Mouse (Mus musculus): ENCODE results near the gene Arhgap24. TPM values are rescaled to one million over a fixed set of nuclear protein-coding genes. Genes with fewer than 3 reads are reported as not detected.
A peak's percentile ranks its signal among the peaks of the same experiment; 100 is the strongest.

The Arhgap24 gene
- polyA plus RNA-seq, 1 experiment from 2014 or later, result 10.0 TPM

DNA sequence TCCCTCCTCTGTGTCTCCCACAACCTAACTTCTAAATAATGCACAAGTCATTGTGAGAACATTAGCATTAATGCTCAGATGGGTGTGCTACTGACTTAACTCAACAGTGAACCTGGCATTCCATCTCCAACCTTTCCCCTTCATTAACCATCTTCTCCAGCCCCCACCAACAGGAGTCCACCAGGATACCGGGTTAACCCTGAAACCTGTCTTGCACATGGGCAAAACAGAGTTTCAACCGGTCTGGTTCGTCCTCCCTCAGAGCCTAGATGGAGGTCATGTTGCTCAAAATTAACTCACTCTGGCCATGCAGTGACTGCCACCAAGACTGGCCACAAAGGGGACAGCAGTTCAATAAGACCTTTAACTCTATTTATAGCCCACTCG is 285.9 kb downstream of the Arhgap24 start:
- Histone ChIP-seq H3K4me1 (replicated peaks) (peaks cover 21% of the 10 kb centered on the region), H3K9ac (no peak overlapping the region), H3K4me2 (no peak overlapping the region), H3K27ac (ENCODE audit: poor library complexity, severe bottlenecking) (0 out of 2 replicates have a peak overlapping the region, but pooled peaks have one; percentile 31), H3K4me3 (no peak overlapping the region), H3K9me3 (replicated peaks) (no peaks in the 10 kb centered on the region), H3K36me3 (no peaks in the 10 kb centered on the region), H3K27me3 (replicated peaks) (no peaks in the 10 kb centered on the region)
- no peak for ATAC-seq (ENCODE audit: insufficient number of reproducible peaks, low FRiP score)
- 67% methylated on average over 4 of the region's 4 CpGs for WGBS

DNA sequence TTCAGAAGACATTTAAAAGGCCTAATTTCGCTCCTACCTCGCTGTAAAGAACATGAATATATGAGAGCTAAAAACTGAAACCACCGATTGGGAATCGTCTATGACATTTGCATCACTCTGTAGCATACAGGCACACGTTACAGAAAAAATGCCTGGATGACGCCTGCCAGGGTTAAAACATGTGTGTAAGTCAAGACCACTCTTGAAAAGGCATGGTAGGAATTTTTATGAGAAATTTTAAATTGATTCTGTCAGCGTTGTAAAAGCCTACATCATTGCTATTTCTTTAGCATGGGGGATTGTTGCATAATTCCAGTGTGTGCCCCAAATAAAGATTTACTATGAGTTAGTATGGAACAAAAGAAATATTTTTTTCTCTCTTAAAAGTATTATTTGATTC is 286.6 kb downstream of the Arhgap24 start:
- Histone ChIP-seq H3K4me3 (no peak overlapping the region), H3K9ac (no peak overlapping the region), H3K27ac (ENCODE audit: poor library complexity, severe bottlenecking) (0 out of 2 replicates have a peak overlapping the region, but pooled peaks have one; percentile 31), H3K4me1 (replicated peaks) (peaks cover 21% of the 10 kb centered on the region), H3K36me3 (no peaks in the 10 kb centered on the region), H3K27me3 (replicated peaks) (no peaks in the 10 kb centered on the region), H3K4me2 (no peak overlapping the region), H3K9me3 (replicated peaks) (no peaks in the 10 kb centered on the region)
- no peak for ATAC-seq (ENCODE audit: insufficient number of reproducible peaks, low FRiP score)
- 80% methylated on average over 7 of the region's 7 CpGs for WGBS

DNA sequence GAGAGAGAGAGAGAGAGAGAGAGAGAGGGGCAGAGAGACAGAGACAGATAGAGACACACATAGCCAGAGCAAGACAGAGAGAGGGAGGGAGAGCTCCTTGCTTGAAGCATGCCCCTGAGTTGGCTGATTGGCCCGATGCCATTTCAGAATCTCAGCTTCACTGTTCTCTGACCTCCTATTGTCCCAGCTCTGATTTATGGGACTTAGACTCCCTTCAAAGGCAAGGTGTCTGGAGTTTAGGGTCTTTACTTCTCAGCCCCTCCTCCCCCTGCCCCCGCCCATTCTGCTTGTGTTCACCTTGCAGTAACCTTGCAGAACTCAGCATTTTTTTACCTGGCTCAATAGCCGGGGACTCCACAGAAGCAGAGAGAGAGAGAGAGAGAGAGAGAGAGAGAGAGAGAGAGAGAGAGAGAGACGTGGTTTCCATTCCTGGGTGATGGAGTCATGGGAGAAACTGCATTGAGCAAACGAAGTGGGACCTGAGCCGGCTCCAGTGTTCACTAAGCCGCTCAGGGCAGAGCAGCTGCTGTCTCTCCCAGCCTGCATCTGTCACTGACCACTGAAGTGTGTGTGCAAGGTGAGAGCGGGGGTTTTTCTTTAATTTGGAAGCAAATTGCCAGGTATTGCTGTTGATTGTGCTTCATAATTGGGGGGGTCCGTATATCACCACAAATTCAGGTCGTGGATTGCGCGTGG is 287.3 kb downstream of the Arhgap24 start:
- ATAC-seq (ENCODE audit: insufficient number of reproducible peaks, low FRiP score), result peak; percentile 74
- Histone ChIP-seq H3K27ac (ENCODE audit: poor library complexity, severe bottlenecking) (peak overlapping the region; percentile 84), H3K4me3 (peak overlapping the region; percentile 19; the same call in 1 of the 2 replicates), H3K27me3 (replicated peaks) (no peaks in the 10 kb centered on the region), H3K36me3 (no peaks in the 10 kb centered on the region), H3K4me2 (peak overlapping the region; percentile 56), H3K9ac (peak overlapping the region; percentile 57), H3K4me1 (replicated peaks) (peaks cover 21% of the 10 kb centered on the region), H3K9me3 (replicated peaks) (no peaks in the 10 kb centered on the region)
- WGBS, result 40% methylated on average over 12 of the region's 12 CpGs

DNA sequence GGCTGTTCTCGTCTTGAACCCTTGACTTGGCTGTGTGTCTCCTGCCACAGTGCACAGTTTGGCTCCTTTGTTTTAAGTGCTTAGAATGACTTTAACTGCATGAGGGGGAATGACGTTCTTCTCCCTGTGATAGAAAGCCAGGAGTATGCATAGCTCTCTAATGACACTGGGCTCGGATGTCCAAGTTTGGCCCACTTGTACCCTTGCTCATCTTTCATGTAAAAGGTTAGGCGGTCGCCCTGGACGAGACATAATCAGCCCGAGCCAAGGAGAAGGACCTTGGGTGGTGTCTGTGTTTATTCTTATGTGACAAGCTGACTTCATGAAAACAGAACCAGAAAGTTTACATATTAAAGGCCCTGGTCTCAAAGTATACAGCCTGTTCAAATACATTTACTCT is 289.4 kb downstream of the Arhgap24 start:
- no peak overlapping the region for H3K27ac ChIP-seq (ENCODE audit: poor library complexity, severe bottlenecking)
- WGBS, result 77% methylated on average over 7 of the region's 7 CpGs

DNA sequence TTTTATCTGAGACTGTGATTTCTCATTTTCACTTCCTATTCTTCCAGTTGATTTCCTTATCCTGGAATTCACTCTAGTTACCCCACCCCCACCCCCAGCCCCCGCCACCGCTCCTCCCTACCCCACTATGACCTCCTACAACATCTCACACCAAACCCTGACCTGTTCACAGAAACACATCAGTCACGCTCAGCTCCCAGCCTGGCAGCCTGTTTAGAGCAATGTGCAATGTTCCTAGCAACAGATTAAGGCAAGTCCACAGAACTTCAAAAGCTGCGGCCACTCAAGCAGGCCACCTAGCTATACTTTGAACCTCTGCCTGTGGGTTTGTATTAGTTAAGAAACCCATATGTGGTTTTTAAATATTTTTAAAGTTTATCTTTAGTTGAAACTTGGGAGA is 293.3 kb downstream of the Arhgap24 start:
- ATAC-seq (ENCODE audit: insufficient number of reproducible peaks, low FRiP score), result no peak

More for the DNA sequence above, 289.4 kb downstream of the Arhgap24 start:
- no peak overlapping the region for H3K9ac ChIP-seq
- no peak overlapping the region for H3K4me2 ChIP-seq
- no peaks in the 10 kb centered on the region for H3K27me3 ChIP-seq (replicated peaks)
- no peak for ATAC-seq (ENCODE audit: insufficient number of reproducible peaks, low FRiP score)
- no peaks in the 10 kb centered on the region for H3K36me3 ChIP-seq
- no peak overlapping the region for H3K4me3 ChIP-seq
- no peaks in the 10 kb centered on the region for H3K9me3 ChIP-seq (replicated peaks)
- peaks cover 28% of the 10 kb centered on the region for H3K4me1 ChIP-seq (replicated peaks)

DNA sequence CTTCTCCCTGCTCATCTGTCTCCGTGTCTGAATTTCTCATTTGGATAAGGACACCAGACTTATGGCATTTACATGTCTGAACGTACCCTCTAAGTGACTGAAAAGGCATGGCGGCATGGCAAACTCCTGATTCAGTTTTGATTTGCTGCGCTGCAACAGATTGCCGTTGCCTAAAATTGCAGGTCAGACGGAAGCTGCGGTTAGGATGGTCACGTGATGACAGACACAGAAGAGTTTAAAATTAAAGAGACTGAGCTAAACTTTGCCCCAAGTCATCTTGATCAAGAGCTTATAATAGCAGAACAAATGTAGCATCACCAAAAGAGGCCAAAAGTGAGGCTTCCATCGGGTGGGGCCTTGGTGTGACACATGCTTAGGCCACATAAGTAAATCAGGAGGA is 296.1 kb downstream of the Arhgap24 start:
- Histone ChIP-seq H3K9ac (no peak overlapping the region), H3K9me3 (replicated peaks) (no peaks in the 10 kb centered on the region), H3K36me3 (no peaks in the 10 kb centered on the region), H3K27ac (ENCODE audit: poor library complexity, severe bottlenecking) (no peak overlapping the region), H3K4me1 (replicated peaks) (peaks cover 21% of the 10 kb centered on the region), H3K27me3 (replicated peaks) (no peaks in the 10 kb centered on the region), H3K4me3 (no peak overlapping the region), H3K4me2 (no peak overlapping the region)
- no peak for ATAC-seq (ENCODE audit: insufficient number of reproducible peaks, low FRiP score)
- 84% methylated on average over 9 of the region's 9 CpGs for WGBS

More for the DNA sequence above, 293.3 kb downstream of the Arhgap24 start:
- H3K4me2 ChIP-seq, result no peak overlapping the region
- peaks cover 21% of the 10 kb centered on the region for H3K4me1 ChIP-seq (replicated peaks)
- no peak overlapping the region for H3K4me3 ChIP-seq
- H3K9me3 ChIP-seq (replicated peaks), result no peaks in the 10 kb centered on the region
- no peak overlapping the region for H3K27ac ChIP-seq (ENCODE audit: poor library complexity, severe bottlenecking)
- no peaks in the 10 kb centered on the region for H3K27me3 ChIP-seq (replicated peaks)
- no peak overlapping the region for H3K9ac ChIP-seq
- 58% methylated on average over 4 of the region's 4 CpGs for WGBS
- H3K36me3 ChIP-seq, result no peaks in the 10 kb centered on the region

DNA sequence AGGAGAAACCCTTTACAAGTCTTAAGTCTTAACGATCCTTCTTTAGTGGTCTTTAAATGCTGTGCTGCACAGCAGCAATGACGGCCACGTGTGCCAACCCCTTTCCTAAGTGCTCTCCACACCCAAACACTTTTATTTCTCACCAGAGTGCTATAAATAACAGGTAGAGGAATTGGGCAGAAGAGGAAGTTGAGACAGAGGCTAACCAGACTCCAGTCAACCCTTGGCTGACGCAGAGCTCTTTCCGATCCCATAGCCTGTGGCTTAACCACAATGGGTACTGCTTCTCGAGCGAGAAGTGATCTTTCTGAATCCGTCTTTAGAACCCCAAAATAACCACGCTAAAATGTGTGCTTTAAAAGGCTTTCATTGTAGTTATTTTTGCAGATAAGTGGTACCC is 296.7 kb downstream of the Arhgap24 start:
- Histone ChIP-seq H3K27ac (ENCODE audit: poor library complexity, severe bottlenecking) (no peak overlapping the region), H3K4me3 (no peak overlapping the region), H3K9ac (no peak overlapping the region), H3K4me1 (replicated peaks) (peaks cover 21% of the 10 kb centered on the region), H3K27me3 (replicated peaks) (no peaks in the 10 kb centered on the region), H3K36me3 (no peaks in the 10 kb centered on the region), H3K4me2 (no peak overlapping the region), H3K9me3 (replicated peaks) (no peaks in the 10 kb centered on the region)
- 43% methylated on average over 9 of the region's 9 CpGs for WGBS
- ATAC-seq (ENCODE audit: insufficient number of reproducible peaks, low FRiP score), result no peak

DNA sequence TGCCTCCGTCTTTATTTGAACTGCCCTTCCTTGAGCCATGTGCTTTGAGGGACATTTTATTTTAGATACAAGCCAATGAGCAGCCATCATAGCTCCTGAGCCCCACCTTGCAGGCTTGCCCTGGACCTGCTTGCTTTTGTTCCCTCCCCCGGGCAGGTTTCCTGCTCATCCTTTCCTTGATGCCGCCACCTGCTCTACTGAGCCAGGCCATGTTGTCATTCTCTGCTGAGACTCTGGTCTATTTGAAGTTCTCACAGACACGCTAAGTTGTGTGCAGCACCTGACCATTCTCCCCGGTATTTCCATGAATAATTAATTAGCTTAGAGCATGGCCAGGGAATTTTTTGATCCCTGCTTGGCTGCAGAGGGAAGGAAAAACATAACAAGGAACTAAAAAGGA is 297.1 kb downstream of the Arhgap24 start:
- Histone ChIP-seq H3K4me3 (no peak overlapping the region), H3K9ac (no peak overlapping the region), H3K4me1 (replicated peaks) (peaks cover 21% of the 10 kb centered on the region), H3K27ac (ENCODE audit: poor library complexity, severe bottlenecking) (no peak overlapping the region), H3K36me3 (no peaks in the 10 kb centered on the region), H3K4me2 (no peak overlapping the region), H3K27me3 (replicated peaks) (no peaks in the 10 kb centered on the region), H3K9me3 (replicated peaks) (no peaks in the 10 kb centered on the region)
- ATAC-seq (ENCODE audit: insufficient number of reproducible peaks, low FRiP score), result no peak
- 77% methylated on average over 5 of the region's 5 CpGs for WGBS

DNA sequence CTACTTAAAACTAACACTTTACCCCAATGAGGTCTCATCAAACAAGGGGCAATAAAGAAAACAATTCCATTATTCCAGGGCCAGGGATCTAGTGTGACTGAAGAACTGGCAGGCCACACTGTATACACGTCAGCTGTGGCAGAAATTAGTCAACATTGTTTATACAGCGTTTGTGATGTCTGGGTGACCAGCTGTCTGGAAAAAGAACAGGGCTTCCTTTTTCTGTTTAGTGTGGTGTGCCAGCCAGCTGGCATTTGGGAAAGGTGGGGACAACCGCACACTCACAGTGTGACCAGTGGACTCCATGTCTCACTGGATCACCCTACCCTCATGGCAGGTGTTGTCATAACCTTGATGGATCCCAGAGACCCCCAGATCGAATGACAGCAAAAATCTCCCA is 302.4 kb downstream of the Arhgap24 start:
- Histone ChIP-seq H3K4me3 (no peak overlapping the region), H3K27me3 (replicated peaks) (no peaks in the 10 kb centered on the region), H3K36me3 (no peaks in the 10 kb centered on the region), H3K9me3 (replicated peaks) (no peaks in the 10 kb centered on the region), H3K27ac (ENCODE audit: poor library complexity, severe bottlenecking) (no peak overlapping the region), H3K4me2 (no peak overlapping the region), H3K9ac (no peak overlapping the region), H3K4me1 (replicated peaks) (peaks cover 4% of the 10 kb centered on the region; the same call in 1 of the 2 replicates)
- ATAC-seq (ENCODE audit: insufficient number of reproducible peaks, low FRiP score), result no peak
- 57% methylated on average over 4 of the region's 4 CpGs for WGBS

DNA sequence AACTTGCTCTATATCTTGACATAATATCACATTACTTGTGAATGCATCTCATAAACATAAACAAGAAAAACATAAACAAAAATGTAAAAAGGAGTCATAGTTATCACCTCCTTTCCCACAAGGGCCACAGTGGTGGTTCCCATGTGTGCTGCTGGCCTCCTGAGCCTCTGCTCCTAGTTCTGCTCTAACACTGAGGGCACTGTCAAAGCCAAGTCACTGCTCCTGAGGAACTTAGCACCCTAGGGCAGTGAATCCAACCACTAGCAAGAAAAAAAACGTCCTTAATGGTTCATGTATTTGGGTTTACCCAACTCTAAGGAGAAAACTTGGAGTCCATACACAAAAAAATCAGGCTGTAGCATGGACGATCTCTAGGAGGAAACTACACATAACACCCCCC is 304.9 kb downstream of the Arhgap24 start:
- Histone ChIP-seq H3K27me3 (replicated peaks) (no peaks in the 10 kb centered on the region), H3K9me3 (replicated peaks) (no peaks in the 10 kb centered on the region), H3K36me3 (no peaks in the 10 kb centered on the region), H3K27ac (ENCODE audit: poor library complexity, severe bottlenecking) (no peak overlapping the region), H3K4me1 (replicated peaks) (0 out of 2 replicates have a peak, but pooled peaks cover 4% of the 10 kb centered on the region), H3K9ac (no peak overlapping the region), H3K4me3 (no peak overlapping the region), H3K4me2 (no peak overlapping the region)
- 62% methylated on average over 2 of the region's 2 CpGs for WGBS
- ATAC-seq (ENCODE audit: insufficient number of reproducible peaks, low FRiP score), result no peak

DNA sequence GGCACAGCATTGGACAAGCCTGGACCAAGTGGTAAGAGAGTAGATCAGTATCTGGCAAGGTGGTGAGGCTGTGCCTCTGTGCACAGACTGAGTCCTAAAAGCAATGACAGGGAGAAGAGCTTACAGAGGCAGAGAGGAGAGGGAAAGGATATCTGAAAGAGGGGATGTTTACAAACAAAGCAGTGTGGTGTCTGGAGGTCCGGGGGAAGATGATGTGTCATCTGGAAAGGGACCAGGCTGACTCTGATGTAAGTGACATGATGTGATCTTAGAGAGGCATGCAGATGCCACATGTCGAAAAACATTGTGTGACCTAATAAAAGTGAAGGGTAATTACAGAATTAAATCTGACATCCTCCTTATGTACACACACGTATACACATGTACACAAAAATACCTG is 307.2 kb downstream of the Arhgap24 start:
- whole genome bisulfite sequencing, result 75% methylated on average over 3 of the region's 3 CpGs
- Histone ChIP-seq H3K4me2 (no peak overlapping the region), H3K9me3 (replicated peaks) (no peaks in the 10 kb centered on the region), H3K4me1 (replicated peaks) (0 out of 2 replicates have a peak, but pooled peaks cover 3% of the 10 kb centered on the region), H3K27ac (ENCODE audit: poor library complexity, severe bottlenecking) (no peak overlapping the region), H3K36me3 (no peaks in the 10 kb centered on the region), H3K27me3 (replicated peaks) (no peaks in the 10 kb centered on the region), H3K4me3 (no peak overlapping the region), H3K9ac (no peak overlapping the region)
- ATAC-seq (ENCODE audit: insufficient number of reproducible peaks, low FRiP score), result no peak

DNA sequence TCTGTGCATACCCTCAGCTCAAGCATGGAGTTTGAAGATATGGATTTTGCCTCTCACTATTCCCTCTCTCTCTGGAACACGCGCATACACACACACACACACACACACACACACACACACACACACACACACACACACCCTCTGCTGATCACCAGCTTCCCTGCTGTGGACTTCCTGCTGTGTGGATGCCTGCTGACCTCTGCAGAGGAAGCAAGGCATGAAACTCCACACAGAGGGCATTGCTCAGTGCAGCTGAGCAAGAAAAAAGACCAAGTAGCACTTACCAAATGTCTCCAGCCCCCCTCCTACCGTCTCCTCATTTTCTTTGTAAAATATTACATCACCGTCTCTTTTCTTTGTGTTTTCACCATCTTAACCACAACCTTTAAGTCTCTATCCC is 310.1 kb downstream of the Arhgap24 start:
- Histone ChIP-seq H3K4me2 (no peak overlapping the region), H3K27ac (ENCODE audit: poor library complexity, severe bottlenecking) (no peak overlapping the region), H3K36me3 (no peaks in the 10 kb centered on the region), H3K9ac (no peak overlapping the region), H3K9me3 (replicated peaks) (no peaks in the 10 kb centered on the region), H3K27me3 (replicated peaks) (no peaks in the 10 kb centered on the region), H3K4me1 (replicated peaks) (no peaks in the 10 kb centered on the region), H3K4me3 (no peak overlapping the region)
- no peak for ATAC-seq (ENCODE audit: insufficient number of reproducible peaks, low FRiP score)
- WGBS, result 59% methylated on average over 4 of the region's 4 CpGs
